Mouse (Mus musculus) frontal cortex, adult 2 months (tissue): Measurements from ENCODE around the gene Macrod2. TPM values are rescaled to one million over a fixed set of nuclear protein-coding genes. Genes with fewer than 3 reads are reported as not detected.
A peak's percentile ranks its signal among the peaks of the same experiment; 100 is the strongest.

Source experiments
- DNase-seq, 2 experiments: peaks; one replicate each; pipeline ENCODE4 v3.0.0; 2022; ENCODE audit warnings: low spot score in 1 of 2; ENCODE audit errors: extremely low spot score in 1 of 2
- polyA plus RNA-seq: library from polyadenylated mRNA; depleted of rRNA; stranded (reverse); fragments of >200 nt; gene quantifications from 2 replicates; pipeline ENCODE4 v1.2.3, GENCODE M21; 2012

Macrod2 gene
- polyA plus RNA-seq, 1 experiment = 25.6 TPM

GRCm38 (mm10) chr2:141173607-141174006 is 778.5 kb downstream of the Macrod2 start:
- no peak for DNase-seq

DNA sequence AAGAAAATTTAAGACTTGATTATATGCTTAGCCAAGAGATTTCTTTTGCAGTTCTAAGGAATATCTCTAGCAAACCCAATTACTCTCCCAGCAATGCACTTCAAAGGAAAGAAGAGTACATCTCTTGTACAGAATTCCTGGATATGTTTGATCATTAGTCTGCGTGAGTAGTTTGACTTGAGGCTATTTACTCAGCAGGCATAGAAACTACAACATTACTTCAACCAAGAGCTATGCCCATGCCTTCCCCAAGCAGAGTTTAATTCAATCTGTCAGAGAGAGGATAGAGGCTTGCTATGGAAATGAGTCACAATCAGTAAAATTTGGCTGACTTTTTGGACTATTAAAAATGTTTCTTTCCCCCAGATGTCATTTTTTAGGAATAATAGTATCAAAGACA is 785.5 kb downstream of the Macrod2 start:
- no peak for DNase-seq

DNA sequence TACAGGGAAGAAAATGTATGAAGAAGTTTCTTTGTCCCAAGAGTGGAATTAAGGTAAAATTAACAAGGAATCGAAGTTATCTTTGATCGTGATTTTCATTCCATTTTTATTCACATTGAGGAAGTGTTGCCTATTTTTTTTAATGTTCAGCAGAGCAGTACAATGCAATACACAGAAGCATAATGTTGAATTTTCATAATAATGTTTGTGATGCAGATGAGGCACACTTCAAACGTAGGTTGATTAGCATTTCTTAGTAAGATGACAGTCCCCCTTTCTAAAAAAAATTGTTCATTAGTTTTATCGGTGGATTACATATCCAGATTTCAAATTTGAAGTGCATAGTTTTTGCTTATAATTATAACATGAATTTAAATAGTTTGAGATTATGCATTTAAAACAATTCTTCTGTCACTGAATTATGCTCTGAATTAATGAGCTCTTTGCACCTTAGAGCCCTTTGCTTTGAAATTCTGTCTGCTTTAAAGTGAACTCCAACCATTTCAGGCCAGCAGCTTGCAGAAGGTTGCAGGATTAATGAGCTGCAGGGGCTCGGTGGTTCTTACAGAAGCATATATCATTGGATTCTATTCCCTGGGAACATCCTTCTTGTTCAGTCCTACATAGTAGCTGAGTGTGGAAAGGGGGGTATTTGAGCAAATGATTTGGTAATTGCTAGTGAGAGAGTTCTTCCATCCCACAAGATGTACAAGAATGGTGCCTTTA is 787.1 kb downstream of the Macrod2 start:
- DNase-seq = no peak

- DNase-seq = no peak
Observed at GRCm38 (mm10) chr2:141194476-141194875, 799.4 kb downstream of the Macrod2 start.

GRCm38 (mm10) chr2:141200481-141200880 is 805.4 kb downstream of the Macrod2 start:
- DNase-seq = no peak

DNA sequence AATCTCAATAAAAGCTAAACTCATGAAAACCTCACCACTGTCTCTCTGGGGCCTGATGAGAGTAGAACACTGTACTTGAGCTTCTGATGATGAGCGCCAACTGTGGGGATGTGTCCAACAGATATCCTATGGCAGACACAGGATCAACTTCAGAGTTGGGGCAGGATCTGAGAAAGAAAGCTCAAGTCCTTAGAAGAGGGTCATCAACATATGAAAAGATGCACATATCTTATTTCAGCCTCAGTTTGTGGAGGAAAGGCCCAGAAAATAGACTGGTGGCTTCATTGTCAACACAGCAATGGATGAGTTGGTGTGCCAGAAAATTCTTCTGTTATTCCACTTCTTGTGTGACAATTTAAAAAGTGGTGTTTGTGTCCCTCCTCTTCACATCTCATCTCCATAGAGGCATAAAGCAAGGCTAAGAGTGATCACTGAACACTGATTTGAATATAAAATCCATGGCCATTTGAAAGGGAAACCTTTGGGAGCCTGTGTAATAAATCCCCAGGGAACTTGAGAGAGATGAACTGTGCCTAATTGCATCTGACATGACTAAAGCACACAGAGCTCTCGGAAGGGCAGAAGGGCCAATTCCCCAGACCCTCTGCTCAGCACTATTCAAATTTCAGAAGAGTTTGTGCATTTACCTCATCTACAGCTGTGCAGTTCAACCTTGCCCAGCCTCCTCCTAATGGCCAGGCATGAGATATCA is 806.4 kb downstream of the Macrod2 start:
- no peak for DNase-seq

DNA sequence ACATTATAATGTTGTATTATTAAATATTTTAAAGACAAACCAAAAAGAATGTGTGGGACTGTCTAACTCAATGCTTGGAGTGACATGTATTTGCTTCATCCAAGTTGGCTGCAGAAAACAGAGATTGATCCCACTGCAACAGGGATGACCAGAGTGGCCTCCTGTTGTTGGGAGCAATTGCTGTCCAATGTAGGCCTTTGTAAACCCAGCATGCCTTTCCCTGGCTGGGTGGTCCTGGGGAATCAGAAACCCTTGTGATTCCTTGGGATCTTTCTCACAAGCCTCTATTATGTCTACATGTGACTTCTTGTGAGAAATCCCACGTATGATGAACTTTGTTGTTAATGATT is 806.9 kb downstream of the Macrod2 start:
- DNase-seq = no peak

- DNase-seq = no peak
Observed at GRCm38 (mm10) chr2:141211346-141211745, 816.2 kb downstream of the Macrod2 start.

DNA sequence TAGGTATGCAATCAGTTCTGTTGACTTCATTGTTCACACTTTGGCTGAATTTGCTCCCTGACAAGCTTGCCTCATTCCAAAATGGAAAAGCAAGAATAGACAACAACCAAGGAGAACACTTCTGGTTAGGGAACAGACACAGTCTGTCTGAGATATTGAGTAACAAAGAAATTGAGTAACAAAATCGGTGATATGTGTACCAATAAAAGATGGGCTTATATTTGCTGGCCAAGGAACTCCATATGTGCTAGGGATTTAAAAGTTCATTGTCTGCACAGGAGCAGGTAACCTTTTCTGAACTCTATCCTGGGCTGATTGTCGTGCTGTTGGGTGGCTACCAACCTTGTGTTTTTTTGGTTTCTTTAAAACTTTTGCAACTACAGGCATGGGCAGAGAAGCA is 817.2 kb downstream of the Macrod2 start:
- DNase-seq = no peak

- DNase-seq = peak in 1 of 2 experiments; percentile 20
Observed at GRCm38 (mm10) chr2:141217490-141217889, 822.4 kb downstream of the Macrod2 start.

- no peak for DNase-seq
Observed at GRCm38 (mm10) chr2:141217925-141218324, 822.8 kb downstream of the Macrod2 start.

GRCm38 (mm10) chr2:141228809-141229208 is 833.7 kb downstream of the Macrod2 start:
- DNase-seq = peak; percentile 16 to 23

DNA sequence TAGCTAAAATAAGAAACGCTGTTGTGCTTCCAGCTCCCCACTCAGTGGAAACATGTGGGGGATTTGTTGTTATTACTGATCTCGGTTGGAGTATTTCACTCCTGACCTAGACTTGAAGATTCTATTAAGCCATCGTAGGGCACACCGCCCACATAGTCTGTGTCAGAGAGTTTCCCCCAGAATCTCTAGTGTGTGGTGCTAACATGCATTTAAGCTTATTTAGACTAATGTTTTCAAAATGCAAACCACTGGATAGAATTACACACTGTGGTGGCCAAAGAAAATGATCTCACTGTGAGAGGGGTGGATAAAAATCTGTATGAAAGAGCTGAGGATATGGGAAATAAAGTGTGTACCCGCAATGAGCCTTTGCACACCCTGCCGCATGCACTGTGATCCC is 834.7 kb downstream of the Macrod2 start:
- DNase-seq = no peak

DNA sequence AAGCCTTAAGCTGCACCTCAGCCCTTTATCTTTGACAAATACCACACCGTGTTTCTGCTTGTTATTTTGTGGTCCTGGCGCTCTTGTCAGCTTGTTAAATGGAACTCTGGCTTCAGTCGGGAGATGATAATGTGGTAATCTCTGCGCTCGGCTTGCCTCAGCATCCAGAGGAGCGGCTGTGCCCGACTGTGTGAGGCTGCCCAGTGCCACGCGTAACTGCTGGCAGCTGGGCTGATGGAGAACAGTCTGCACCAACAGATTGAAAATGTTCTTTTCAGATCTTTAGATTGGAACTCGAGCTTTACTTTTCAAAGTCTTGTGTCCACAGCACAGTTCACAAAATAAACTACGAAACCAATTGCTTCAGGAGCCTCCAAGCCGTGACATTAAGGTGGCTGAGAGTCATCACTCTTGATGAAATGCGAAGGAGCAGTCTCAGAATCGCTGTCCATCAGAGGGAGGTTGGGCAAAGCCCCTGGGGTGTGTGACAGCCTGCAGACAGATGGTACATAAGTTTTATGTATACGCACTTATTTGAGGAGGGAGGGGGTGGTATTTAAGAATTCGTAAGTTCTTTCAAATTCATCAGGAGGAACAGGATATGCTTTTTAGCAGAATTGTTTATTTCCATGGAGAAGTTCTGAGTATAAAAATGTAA is 836.0 kb downstream of the Macrod2 start:
- DNase-seq = peak; percentile 16 to 37

DNA sequence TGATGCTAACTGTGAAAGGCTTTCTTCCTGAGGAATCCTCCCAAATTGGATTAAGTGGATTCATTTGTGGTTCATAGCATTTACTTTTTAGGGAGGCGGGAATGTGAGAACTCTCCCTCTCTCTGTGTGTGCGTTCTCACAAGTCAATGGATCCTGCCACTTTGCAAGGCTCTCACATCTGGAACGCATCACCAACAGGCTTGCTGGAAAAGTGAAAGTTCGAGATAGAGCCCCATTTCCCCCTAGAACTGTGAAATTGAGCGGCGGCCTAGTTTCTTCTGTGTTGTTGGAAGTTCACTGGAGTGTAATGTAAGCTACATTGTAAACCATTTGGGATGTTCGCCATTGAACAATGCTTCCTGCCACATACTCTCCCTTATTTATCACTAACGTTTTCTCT is 839.2 kb downstream of the Macrod2 start:
- no peak for DNase-seq

GRCm38 (mm10) chr2:141234724-141235453 is 839.8 kb downstream of the Macrod2 start:
- no peak for DNase-seq

GRCm38 (mm10) chr2:141247680-141248079 is 852.6 kb downstream of the Macrod2 start:
- DNase-seq = no peak

GRCm38 (mm10) chr2:141264582-141264981 is 869.5 kb downstream of the Macrod2 start:
- no peak for DNase-seq

DNA sequence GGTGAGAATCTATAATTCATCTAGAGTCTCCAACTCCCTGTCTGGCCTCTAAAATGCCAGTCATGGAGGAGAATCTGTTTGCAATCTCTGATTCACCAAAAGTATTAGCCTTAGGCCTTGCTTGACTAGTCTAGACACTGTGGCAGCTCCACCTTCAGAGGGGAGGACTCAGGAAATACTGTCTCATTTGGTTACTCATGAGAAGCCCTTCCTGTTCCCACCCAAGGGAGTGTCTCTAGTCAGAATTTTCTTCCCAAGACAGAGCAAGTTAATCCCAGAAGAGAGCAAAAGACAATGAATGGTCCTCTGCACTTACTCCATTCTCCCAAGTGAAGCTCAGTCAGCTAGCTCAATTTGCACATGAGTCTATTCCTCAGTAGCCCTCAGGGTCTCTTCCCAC is 871.5 kb downstream of the Macrod2 start:
- no peak for DNase-seq

- DNase-seq = no peak
Observed at GRCm38 (mm10) chr2:141271541-141271940, 876.4 kb downstream of the Macrod2 start.

DNA sequence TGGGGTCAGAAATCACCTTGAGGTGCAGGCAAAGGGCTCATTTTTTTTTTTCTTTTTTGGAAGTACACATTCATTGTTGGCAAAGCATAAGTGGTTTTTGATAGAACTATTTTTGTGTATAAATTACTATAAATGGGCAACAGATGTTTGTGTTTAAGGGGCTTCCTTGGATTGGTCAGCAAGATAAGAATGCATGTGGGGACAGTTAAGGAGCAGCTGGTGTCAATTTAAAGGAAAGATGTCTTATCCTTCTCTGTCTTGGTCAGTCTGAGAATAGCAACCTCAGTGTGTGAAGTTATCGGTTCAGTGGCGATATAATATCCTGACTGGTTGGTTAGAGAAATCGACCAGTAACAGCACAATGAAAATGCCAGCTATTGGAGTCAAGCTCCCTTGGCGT is 877.9 kb downstream of the Macrod2 start:
- no peak for DNase-seq
